Mouse (Mus musculus): ENCODE data around the gene Alg9. TPM values are rescaled to one million over a fixed set of nuclear protein-coding genes. Genes with fewer than 3 reads are reported as not detected.

The Alg9 gene
- total RNA-seq, 2 experiments from 2014 or later, result 14.2 to 14.8 TPM

GRCm38 (mm10) chr9:50854376-50854775, 79.6 kb downstream of the Alg9 start:
- DNase-seq, result no peak

- no peak for DNase-seq
Observed at GRCm38 (mm10) chr9:50855133-50855766, 80.4 kb downstream of the Alg9 start.

- DNase-seq, result no peak
Observed at GRCm38 (mm10) chr9:50855780-50856179, 81.0 kb downstream of the Alg9 start.

GRCm38 (mm10) chr9:50856341-50857081, 81.7 kb downstream of the Alg9 start:
- peak; percentile 97 for DNase-seq

DNA sequence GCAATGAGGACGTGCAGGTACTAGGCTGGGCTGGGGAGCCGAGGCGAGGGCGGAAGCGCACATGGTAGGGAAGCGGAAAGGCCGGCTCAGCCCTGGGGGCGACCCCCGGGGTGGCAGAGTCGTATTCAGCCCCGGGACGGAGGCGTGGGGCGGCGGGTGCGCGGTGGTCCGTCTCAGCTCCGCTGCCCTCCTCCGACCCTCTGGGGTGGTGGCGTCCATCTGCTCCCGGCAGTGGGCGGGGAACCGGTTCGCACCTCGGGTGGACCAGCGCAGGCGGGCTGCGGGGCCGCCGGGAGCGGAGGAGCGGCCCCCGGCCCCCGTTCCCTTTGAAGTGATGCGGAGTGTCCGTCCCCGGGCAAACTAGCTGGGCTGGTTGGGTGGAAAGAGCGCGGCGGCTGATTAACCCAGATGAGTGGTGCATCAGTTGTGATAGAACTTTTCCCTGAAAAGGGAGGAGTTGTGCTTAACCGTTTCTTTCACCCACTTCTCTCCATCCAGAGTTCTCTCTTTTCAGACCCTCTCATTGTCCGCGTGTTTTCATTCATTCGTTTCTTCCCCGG, 82.3 kb downstream of the Alg9 start:
- DNase-seq, result no peak

- no peak for DNase-seq
Observed at GRCm38 (mm10) chr9:50858681-50859080, 83.9 kb downstream of the Alg9 start.

DNA sequence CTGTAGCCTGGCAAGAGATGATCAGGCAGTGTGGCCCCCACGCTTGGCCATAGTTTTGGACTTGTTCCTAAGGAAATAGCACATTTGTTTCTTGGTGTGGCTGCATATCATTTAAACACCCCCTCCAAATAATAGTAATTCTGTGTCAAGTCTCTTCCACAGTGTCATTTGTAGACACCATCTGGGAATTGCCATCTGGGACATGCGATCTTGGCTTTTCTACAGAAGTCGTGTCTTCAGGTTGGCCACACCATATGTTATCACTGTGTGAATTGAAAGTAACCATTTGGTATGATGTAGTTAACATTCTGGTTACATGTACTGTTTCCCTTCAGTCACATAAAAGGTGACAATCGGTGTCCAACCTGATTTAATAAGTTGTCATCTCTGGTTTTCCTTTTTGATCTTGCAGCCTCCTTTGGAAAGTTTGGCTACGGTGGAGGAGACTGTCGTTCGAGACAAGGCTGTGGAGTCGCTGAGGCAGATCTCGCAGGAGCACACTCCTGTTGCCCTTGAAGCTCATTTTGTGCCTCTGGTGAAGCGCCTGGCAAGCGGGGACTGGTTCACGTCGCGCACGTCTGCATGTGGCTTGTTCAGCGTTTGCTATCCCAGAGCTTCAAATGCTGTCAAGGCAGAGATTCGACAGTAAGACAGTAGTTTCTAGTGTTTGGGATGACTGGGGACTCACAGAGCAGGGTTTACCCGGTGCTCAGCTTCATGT, 86.5 kb downstream of the Alg9 start:
- no peak for DNase-seq

GRCm38 (mm10) chr9:50863824-50864223, 89.0 kb downstream of the Alg9 start:
- no peak for DNase-seq

DNA sequence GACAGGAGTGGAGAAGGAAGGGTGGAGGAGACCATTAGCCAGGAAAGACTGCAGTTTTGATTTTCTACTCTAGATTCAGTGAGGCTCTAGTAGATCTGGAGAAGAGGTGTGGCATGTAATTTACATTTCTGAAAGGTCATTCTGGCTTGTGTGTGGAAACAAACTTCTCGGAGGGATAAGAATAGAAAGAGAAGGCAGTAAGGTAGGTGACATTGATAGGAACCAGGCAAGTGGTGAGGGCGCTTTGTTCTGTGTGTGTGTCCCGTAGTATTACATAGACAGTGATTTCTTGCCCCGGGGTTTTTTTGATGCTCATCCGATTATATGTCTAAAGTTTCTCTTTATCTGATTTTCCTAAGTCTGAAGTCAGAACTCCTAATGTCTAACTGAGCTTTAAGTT, 90.1 kb downstream of the Alg9 start:
- no peak for DNase-seq

- no peak for DNase-seq
Observed at GRCm38 (mm10) chr9:50865803-50866202, 91.0 kb downstream of the Alg9 start.

DNA sequence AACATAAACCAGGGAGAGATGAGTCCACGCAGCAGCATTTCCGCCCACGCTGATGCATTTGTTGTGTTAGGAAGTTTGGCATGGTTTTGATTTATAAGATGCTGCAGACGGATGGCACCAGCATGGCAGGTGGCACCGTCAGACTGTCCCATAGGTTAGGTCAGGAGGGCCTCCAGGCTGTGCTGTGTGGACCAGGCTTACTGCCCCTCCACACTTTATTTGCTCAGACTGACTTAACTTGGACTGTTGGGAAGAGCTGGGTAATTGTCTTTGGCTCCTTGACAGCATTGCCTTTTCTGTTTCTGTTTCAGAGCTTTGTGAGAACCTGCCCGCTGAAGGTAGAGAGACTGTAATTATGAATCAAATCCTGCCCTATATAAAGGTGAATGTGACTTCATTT, 92.2 kb downstream of the Alg9 start:
- DNase-seq, result no peak

DNA sequence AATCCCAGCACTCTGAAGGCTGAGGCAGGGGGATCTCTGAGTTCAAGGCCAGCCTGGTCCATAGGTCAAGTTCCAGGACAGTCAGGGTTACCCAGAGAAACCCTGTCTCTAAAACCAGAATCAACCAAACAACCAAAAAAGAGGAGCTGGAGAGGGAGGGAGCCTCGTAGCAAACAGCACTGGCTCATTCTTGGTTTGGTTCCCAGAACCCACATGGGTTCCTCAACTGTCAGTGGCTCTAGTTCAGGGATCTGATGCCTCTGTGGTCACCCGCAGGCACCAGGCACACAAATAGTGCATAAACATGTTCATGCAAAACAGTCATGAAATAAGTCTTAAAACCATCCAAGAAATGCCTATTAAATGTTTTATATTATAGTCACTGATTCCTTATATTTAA, 93.4 kb downstream of the Alg9 start:
- DNase-seq, result no peak

GRCm38 (mm10) chr9:50873210-50873609, 98.4 kb downstream of the Alg9 start:
- no peak for DNase-seq

- no peak for DNase-seq
Observed at GRCm38 (mm10) chr9:50874031-50874430, 99.2 kb downstream of the Alg9 start.

- no peak for DNase-seq
Observed at GRCm38 (mm10) chr9:50875470-50875869, 100.7 kb downstream of the Alg9 start.

GRCm38 (mm10) chr9:50876287-50876686, 101.5 kb downstream of the Alg9 start:
- DNase-seq, result no peak

DNA sequence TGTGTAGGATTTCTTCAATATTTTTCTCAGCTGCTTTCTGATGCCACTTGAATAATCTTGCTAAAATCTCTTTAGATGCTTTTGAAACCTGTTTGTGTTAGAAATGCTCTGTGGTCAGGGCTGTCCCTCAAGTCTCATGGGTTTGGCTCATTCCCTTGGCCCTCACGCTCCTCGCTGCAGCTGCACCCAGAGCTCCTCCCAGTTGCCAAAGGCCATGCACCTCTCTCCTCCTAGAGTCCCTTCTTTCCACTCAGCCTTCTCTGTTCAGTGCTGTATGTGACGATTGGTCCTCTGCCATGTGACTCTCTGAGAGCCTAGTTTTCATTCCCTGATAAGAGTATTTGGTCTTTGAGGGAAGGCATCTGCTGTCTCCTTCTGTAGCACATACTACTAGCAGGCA, 102.6 kb downstream of the Alg9 start:
- DNase-seq, result no peak

GRCm38 (mm10) chr9:50882183-50882582, 107.4 kb downstream of the Alg9 start:
- DNase-seq, result no peak

- no peak for DNase-seq
Observed at GRCm38 (mm10) chr9:50884093-50884492, 109.3 kb downstream of the Alg9 start.

DNA sequence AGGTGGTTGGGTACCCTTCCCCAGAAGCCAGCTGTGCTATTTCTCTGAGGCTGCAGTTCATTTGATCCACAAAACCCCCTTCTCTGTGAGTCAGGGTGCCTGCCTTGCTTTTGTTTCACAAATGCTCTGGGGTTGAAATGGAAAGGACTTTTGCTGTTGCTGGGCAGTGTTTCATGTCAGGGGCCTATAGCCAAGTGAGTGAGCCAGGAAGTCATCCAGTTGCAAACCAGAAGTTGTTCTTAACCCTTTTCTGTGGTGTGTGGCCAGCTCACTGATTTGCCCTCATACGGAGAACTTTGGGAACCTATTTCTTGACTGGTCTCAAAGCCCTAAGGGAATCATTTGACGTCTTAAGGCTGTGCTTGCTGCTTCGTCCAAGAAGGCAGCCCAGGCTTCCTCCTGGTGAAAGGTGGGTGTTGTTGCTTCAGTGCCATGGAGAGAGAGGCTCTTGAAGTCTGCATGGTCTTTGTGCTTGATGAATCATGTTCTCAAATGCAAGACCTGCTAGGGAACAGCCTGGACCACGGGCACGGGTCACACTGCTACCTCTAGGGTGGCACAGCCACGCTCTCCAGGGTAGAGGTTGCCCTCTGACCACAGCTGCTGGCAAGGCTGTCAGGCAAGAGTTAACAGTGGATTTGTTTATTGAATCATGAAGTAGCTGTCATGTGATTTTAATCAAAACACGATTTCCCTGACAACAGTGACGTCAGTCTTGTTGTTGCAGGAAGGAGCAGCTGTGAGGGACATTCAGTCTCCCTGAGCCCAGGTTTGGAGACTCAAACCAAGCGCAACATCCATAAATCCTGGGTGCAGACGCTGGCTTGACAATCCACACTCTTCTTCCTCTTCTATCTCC, 110.2 kb downstream of the Alg9 start:
- DNase-seq, result peak; percentile 58

- DNase-seq, result no peak
Observed at GRCm38 (mm10) chr9:50885600-50885987, 110.8 kb downstream of the Alg9 start.

GRCm38 (mm10) chr9:50886870-50887269, 112.1 kb downstream of the Alg9 start:
- no peak for DNase-seq

Measured in heart, postnatal 4 days (tissue).